Mouse (Mus musculus): ENCODE data around the gene Mdh1. TPM values are rescaled to one million over a fixed set of nuclear protein-coding genes. Genes with fewer than 3 reads are reported as not detected.

The Mdh1 gene
- polyA plus RNA-seq, 1 experiment from 2014 or later: 282 TPM

- peak overlapping the region; percentile 48 for H3K4me2 ChIP-seq
Measured at GRCm38 (mm10) chr11:21549754-21550153, 22.4 kb downstream of the Mdh1 start.

GRCm38 (mm10) chr11:21549052-21549451 lies 23.1 kb downstream of the Mdh1 start:
- no peak overlapping the region for H3K9ac ChIP-seq (ENCODE audit: low read depth, low read length)
- H3K4me3 ChIP-seq (ENCODE audit: low read depth, low read length): no peak overlapping the region
- no peaks in the 10 kb centered on the region for H3K36me3 ChIP-seq (ENCODE audit: control insufficient read depth, insufficient read depth, low read length)
- H3K27me3 ChIP-seq (replicated peaks; ENCODE audit: control insufficient read depth, insufficient read depth, low read length): no peaks in the 10 kb centered on the region
- H3K9me3 ChIP-seq (ENCODE audit: control insufficient read depth, low read length): no peaks in the 10 kb centered on the region
- H3K4me2 ChIP-seq: no peak overlapping the region
- no peaks in the 10 kb centered on the region; the same call in 1 of the 2 replicates for H3K4me1 ChIP-seq (replicated peaks; ENCODE audit: control insufficient read depth, insufficient read depth, low read length)
- DNase-seq (ENCODE audit: low spot score) (no peak), ATAC-seq (replicated peaks; ENCODE audit: low FRiP score) (no peak)
- WGBS: 76% methylated on average over 2 of the region's 2 CpGs
- no peak overlapping the region for H3K27ac ChIP-seq (ENCODE audit: low read depth, low read length)

More at GRCm38 (mm10) chr11:21549754-21550153, 22.4 kb downstream of the Mdh1 start:
- WGBS: 31% methylated on average over 4 of the region's 4 CpGs
- Histone ChIP-seq H3K36me3 (ENCODE audit: control insufficient read depth, insufficient read depth, low read length) (no peaks in the 10 kb centered on the region), H3K9me3 (ENCODE audit: control insufficient read depth, low read length) (no peaks in the 10 kb centered on the region), H3K27ac (ENCODE audit: low read depth, low read length) (no peak overlapping the region), H3K4me1 (replicated peaks; ENCODE audit: control insufficient read depth, insufficient read depth, low read length) (no peaks in the 10 kb centered on the region; the same call in 1 of the 2 replicates), H3K27me3 (replicated peaks; ENCODE audit: control insufficient read depth, insufficient read depth, low read length) (no peaks in the 10 kb centered on the region), H3K4me3 (ENCODE audit: low read depth, low read length) (0 out of 2 replicates have a peak overlapping the region, but pooled peaks have one; percentile 18), H3K9ac (ENCODE audit: low read depth, low read length) (no peak overlapping the region)
- no peak for DNase-seq (ENCODE audit: low spot score)
- peak; percentile 66; the same call in 1 of the 2 replicates for ATAC-seq (replicated peaks; ENCODE audit: low FRiP score)

DNA sequence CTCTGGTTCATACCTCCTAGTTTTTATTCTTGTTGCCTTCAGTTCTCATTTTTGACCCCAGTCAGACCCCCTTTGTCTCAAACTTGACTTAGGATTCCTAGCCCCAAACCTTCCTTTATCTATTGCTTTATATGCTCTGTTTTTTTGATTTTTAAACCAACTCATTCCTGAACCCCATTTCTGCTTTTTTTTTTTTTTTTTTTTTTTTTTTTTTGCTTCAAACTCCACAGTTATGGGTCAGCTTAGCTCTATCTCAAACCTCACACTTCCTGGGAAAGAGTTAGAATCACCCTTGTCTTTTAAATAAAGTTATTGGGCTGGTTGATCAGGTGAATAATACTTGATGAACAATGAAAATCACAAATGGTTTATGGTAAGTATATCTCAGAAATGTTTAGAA lies 24.6 kb downstream of the Mdh1 start:
- H3K4me1 ChIP-seq (replicated peaks; ENCODE audit: control insufficient read depth, insufficient read depth, low read length): no peaks in the 10 kb centered on the region; the same call in 1 of the 2 replicates
- no peaks in the 10 kb centered on the region for H3K27me3 ChIP-seq (replicated peaks; ENCODE audit: control insufficient read depth, insufficient read depth, low read length)
- ATAC-seq (replicated peaks; ENCODE audit: low FRiP score) (no peak), DNase-seq (ENCODE audit: low spot score) (no peak)
- no peaks in the 10 kb centered on the region for H3K36me3 ChIP-seq (ENCODE audit: control insufficient read depth, insufficient read depth, low read length)
- no peaks in the 10 kb centered on the region for H3K9me3 ChIP-seq (ENCODE audit: control insufficient read depth, low read length)
- H3K4me3 ChIP-seq (ENCODE audit: low read depth, low read length): no peak overlapping the region
- H3K4me2 ChIP-seq: no peak overlapping the region
- no peak overlapping the region for H3K27ac ChIP-seq (ENCODE audit: low read depth, low read length)
- H3K9ac ChIP-seq (ENCODE audit: low read depth, low read length): no peak overlapping the region

DNA sequence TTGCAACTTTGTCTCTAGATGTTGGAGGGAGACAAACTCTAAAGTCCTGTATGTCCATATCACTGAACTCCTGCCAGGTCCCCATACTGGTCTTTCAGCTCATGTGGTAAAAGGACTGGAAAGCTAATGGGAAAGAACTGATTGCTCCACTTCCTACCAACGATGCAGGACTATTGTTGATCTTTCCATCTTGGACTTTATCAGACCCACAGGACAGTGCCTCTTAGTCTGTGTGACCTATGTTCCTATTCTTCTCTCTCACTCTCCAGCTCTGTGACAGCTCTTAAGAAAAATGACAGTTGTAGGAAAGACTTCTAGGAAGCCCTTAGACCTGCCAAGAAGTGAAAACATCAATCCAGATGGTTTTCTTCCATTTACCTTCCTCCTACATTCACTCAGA lies 25.5 kb downstream of the Mdh1 start:
- Histone ChIP-seq H3K9ac (ENCODE audit: low read depth, low read length) (no peak overlapping the region), H3K4me2 (no peak overlapping the region), H3K36me3 (ENCODE audit: control insufficient read depth, insufficient read depth, low read length) (no peaks in the 10 kb centered on the region), H3K4me3 (ENCODE audit: low read depth, low read length) (no peak overlapping the region), H3K27ac (ENCODE audit: low read depth, low read length) (no peak overlapping the region), H3K27me3 (replicated peaks; ENCODE audit: control insufficient read depth, insufficient read depth, low read length) (no peaks in the 10 kb centered on the region), H3K4me1 (replicated peaks; ENCODE audit: control insufficient read depth, insufficient read depth, low read length) (no peaks in the 10 kb centered on the region), H3K9me3 (ENCODE audit: control insufficient read depth, low read length) (no peaks in the 10 kb centered on the region)
- no peak for ATAC-seq (replicated peaks; ENCODE audit: low FRiP score)
- no peak for DNase-seq (ENCODE audit: low spot score)
- 48% methylated on average over 1 of the region's 1 CpGs for WGBS

DNA sequence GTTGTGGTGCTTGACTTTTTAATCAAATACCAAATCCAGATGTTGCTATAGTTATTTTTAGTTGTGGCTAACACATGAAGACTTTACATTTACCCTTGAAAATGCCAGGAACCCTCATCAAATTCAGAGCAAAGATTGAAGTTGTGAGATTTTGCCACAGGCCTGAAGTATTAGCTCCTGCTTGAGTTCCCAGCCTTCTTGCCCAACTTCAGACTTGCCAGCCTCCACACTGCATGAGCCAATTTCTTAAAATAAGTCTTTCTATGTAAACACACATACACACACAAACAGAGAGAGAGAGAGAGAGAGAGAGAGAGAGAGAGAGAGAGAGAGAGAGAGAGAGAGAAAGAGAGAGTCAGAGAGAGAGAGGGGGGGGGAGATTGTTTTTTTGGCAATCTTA lies 26.2 kb downstream of the Mdh1 start:
- no peaks in the 10 kb centered on the region for H3K36me3 ChIP-seq (ENCODE audit: control insufficient read depth, insufficient read depth, low read length)
- no peak for ATAC-seq (replicated peaks; ENCODE audit: low FRiP score)
- H3K9ac ChIP-seq (ENCODE audit: low read depth, low read length): no peak overlapping the region
- H3K27ac ChIP-seq (ENCODE audit: low read depth, low read length): no peak overlapping the region
- H3K4me1 ChIP-seq (replicated peaks; ENCODE audit: control insufficient read depth, insufficient read depth, low read length): no peaks in the 10 kb centered on the region
- H3K4me2 ChIP-seq: no peak overlapping the region
- no peak for DNase-seq (ENCODE audit: low spot score)
- H3K9me3 ChIP-seq (ENCODE audit: control insufficient read depth, low read length): no peaks in the 10 kb centered on the region
- no peaks in the 10 kb centered on the region for H3K27me3 ChIP-seq (replicated peaks; ENCODE audit: control insufficient read depth, insufficient read depth, low read length)
- no peak overlapping the region for H3K4me3 ChIP-seq (ENCODE audit: low read depth, low read length)

DNA sequence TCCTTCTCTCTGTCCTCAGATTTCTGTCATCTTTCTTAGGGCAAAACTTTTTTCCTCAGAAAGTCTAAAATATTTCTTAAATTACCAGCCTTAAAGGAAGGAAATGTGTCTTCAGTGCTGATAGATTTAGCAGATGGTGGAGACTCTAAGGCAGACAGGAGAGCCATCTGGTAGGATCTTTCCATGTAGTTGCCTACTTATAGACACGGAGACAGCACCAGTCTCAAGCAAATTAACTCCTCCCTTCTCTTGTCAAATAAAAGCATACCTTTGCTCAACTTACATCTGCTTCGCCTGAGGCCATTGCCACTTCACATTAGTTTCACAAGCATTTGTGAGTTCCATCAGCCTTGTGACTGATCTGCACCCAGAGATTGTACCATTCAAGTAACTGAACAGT lies 27.1 kb downstream of the Mdh1 start:
- WGBS: 70% methylated on average over 2 of the region's 2 CpGs
- no peak for DNase-seq (ENCODE audit: low spot score)

DNA sequence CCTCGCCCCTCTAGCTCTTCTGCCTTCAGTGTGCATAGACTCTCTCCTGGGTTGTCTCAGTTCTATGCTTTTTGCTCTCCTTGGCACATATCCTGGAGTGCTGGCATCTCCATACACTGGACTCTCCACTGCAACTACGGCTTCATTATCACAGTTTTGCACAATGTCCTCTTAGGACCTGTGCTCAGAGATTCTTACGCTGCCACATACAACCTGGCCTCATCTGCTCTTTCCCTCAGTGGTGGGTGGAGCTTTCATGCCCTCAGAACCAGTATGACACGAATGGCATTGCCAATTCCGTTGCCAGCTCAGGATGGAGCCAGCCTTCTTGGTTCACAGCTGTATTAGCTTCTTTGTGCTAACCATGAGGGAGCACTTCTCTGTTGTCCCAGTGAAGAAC lies 29.4 kb downstream of the Mdh1 start:
- no peak for ATAC-seq (replicated peaks; ENCODE audit: low FRiP score)
- H3K4me2 ChIP-seq: no peak overlapping the region
- no peak overlapping the region for H3K27ac ChIP-seq (ENCODE audit: low read depth, low read length)
- H3K4me3 ChIP-seq (ENCODE audit: low read depth, low read length): no peak overlapping the region
- H3K4me1 ChIP-seq (replicated peaks; ENCODE audit: control insufficient read depth, insufficient read depth, low read length): no peaks in the 10 kb centered on the region
- WGBS: 67% methylated on average over 5 of the region's 5 CpGs
- no peaks in the 10 kb centered on the region for H3K36me3 ChIP-seq (ENCODE audit: control insufficient read depth, insufficient read depth, low read length)
- no peaks in the 10 kb centered on the region for H3K9me3 ChIP-seq (ENCODE audit: control insufficient read depth, low read length)
- no peaks in the 10 kb centered on the region for H3K27me3 ChIP-seq (replicated peaks; ENCODE audit: control insufficient read depth, insufficient read depth, low read length)
- no peak for DNase-seq (ENCODE audit: low spot score)
- no peak overlapping the region for H3K9ac ChIP-seq (ENCODE audit: low read depth, low read length)

More for the DNA sequence above, 27.1 kb downstream of the Mdh1 start:
- ATAC-seq (replicated peaks; ENCODE audit: low FRiP score): no peak
- Histone ChIP-seq H3K27ac (ENCODE audit: low read depth, low read length) (no peak overlapping the region), H3K4me1 (replicated peaks; ENCODE audit: control insufficient read depth, insufficient read depth, low read length) (no peaks in the 10 kb centered on the region), H3K9ac (ENCODE audit: low read depth, low read length) (no peak overlapping the region), H3K4me2 (no peak overlapping the region), H3K27me3 (replicated peaks; ENCODE audit: control insufficient read depth, insufficient read depth, low read length) (no peaks in the 10 kb centered on the region), H3K9me3 (ENCODE audit: control insufficient read depth, low read length) (no peaks in the 10 kb centered on the region), H3K36me3 (ENCODE audit: control insufficient read depth, insufficient read depth, low read length) (no peaks in the 10 kb centered on the region), H3K4me3 (ENCODE audit: low read depth, low read length) (no peak overlapping the region)

GRCm38 (mm10) chr11:21540622-21541021 lies 31.5 kb downstream of the Mdh1 start:
- DNase-seq (ENCODE audit: low spot score) (no peak), ATAC-seq (replicated peaks; ENCODE audit: low FRiP score) (no peak)
- Histone ChIP-seq H3K9ac (ENCODE audit: low read depth, low read length) (no peak overlapping the region), H3K27me3 (replicated peaks; ENCODE audit: control insufficient read depth, insufficient read depth, low read length) (no peaks in the 10 kb centered on the region), H3K4me1 (replicated peaks; ENCODE audit: control insufficient read depth, insufficient read depth, low read length) (no peaks in the 10 kb centered on the region), H3K9me3 (ENCODE audit: control insufficient read depth, low read length) (no peaks in the 10 kb centered on the region), H3K4me2 (no peak overlapping the region), H3K36me3 (ENCODE audit: control insufficient read depth, insufficient read depth, low read length) (no peaks in the 10 kb centered on the region), H3K4me3 (ENCODE audit: low read depth, low read length) (no peak overlapping the region), H3K27ac (ENCODE audit: low read depth, low read length) (no peak overlapping the region)
- 86% methylated on average over 2 of the region's 2 CpGs for WGBS

DNA sequence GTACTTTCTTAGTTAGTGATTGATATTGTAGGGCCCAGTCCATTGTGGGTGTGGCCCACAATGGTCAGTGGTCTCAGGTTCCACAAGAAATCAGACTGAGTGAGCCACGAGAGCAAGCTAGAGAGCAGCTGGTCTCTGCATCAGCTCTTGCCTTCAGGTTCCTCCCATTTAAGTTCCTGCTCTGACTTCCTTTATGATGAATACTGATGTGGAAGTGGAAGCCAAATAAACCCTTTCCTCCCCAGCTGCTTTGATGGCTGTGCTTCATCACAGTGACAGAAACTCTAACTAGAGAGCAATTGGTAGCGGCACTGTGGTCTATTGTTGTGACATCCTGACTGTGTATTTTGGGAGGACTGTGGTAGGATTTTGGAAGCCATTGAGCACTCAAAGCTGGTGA lies 32.1 kb downstream of the Mdh1 start:
- 52% methylated on average over 2 of the region's 2 CpGs for WGBS
- Histone ChIP-seq H3K4me2 (no peak overlapping the region), H3K9ac (ENCODE audit: low read depth, low read length) (no peak overlapping the region), H3K36me3 (ENCODE audit: control insufficient read depth, insufficient read depth, low read length) (no peaks in the 10 kb centered on the region), H3K27ac (ENCODE audit: low read depth, low read length) (no peak overlapping the region), H3K27me3 (replicated peaks; ENCODE audit: control insufficient read depth, insufficient read depth, low read length) (no peaks in the 10 kb centered on the region), H3K4me3 (ENCODE audit: low read depth, low read length) (no peak overlapping the region), H3K9me3 (ENCODE audit: control insufficient read depth, low read length) (no peaks in the 10 kb centered on the region), H3K4me1 (replicated peaks; ENCODE audit: control insufficient read depth, insufficient read depth, low read length) (no peaks in the 10 kb centered on the region)
- DNase-seq (ENCODE audit: low spot score) (no peak), ATAC-seq (replicated peaks; ENCODE audit: low FRiP score) (no peak)

Measured in liver, embryonic 11.5 days (tissue).